Mouse (Mus musculus) hindbrain, embryonic 15.5 days (tissue): ENCODE data around the gene Sncg. TPM values are rescaled to one million over a fixed set of nuclear protein-coding genes. Genes with fewer than 3 reads are reported as not detected.
A peak's percentile ranks its signal among the peaks of the same experiment; 100 is the strongest.

Source experiments
- ATAC-seq: fragments of 200-750 bp; cut with Nextera tagmentation; 2 replicates; pipeline ENCODE4 v1.8.0; 2017; ENCODE audit warnings: low read depth, moderate number of reproducible peaks, moderate TSS enrichment; ENCODE audit not compliant: low FRiP score
- H3K27ac ChIP-seq: fragments of 300-500 bp; sonication (generic); replicated peaks from 2 replicates; pipeline ENCODE4 v1.5.1; 2015; ENCODE audit warnings: mild to moderate bottlenecking, inconsistent platforms
- H3K27me3 ChIP-seq: fragments of 300-500 bp; sonication (generic); 2 replicates; pipeline ENCODE4 v1.6.1; 2015; ENCODE audit warnings: control low read depth, inconsistent platforms
- H3K36me3 ChIP-seq: fragments of 300-500 bp; sonication (generic); 2 replicates; pipeline ENCODE4 v1.6.1; 2015; ENCODE audit warnings: control low read depth, inconsistent platforms
- H3K4me1 ChIP-seq: fragments of 300-500 bp; sonication (generic); replicated peaks from 2 replicates; pipeline ENCODE4 v1.6.1; 2015; ENCODE audit warnings: control low read depth, inconsistent platforms
- H3K4me2 ChIP-seq: fragments of 300-500 bp; sonication (generic); 2 replicates; pipeline ENCODE4 v1.6.1; 2015; ENCODE audit warnings: moderate library complexity, mild to moderate bottlenecking, inconsistent platforms
- H3K4me3 ChIP-seq: fragments of 300-500 bp; sonication (generic); 2 replicates; pipeline ENCODE4 v1.5.1; 2015; ENCODE audit warnings: mild to moderate bottlenecking, inconsistent platforms
- H3K9ac ChIP-seq: fragments of 300-500 bp; sonication (generic); 2 replicates; pipeline ENCODE4 v1.6.1; 2015; ENCODE audit warnings: inconsistent platforms
- H3K9me3 ChIP-seq: fragments of 300-500 bp; sonication (generic); 2 replicates; pipeline ENCODE4 v1.6.1; 2016; ENCODE audit warnings: control low read depth, inconsistent platforms
- WGBS: fragments of 180-500 bp; shearing (Covaris S2); methylation state at CpG from one replicate; pipeline ENCODE4 v1.1.7; 2015; 5-methylcytosine and 5-hydroxymethylcytosine counted together
- polyA plus RNA-seq: library from polyadenylated mRNA; unstranded; fragments of >200 nt; fragmentation: Nextera tagmentation; extraction: Ambion mirVana; gene quantifications from 2 replicates; pipeline ENCODE4 v1.2.1, GENCODE M21; 2015

Sncg gene
- polyA plus RNA-seq, 1 experiment from 2014 or later, result 170 TPM

DNA sequence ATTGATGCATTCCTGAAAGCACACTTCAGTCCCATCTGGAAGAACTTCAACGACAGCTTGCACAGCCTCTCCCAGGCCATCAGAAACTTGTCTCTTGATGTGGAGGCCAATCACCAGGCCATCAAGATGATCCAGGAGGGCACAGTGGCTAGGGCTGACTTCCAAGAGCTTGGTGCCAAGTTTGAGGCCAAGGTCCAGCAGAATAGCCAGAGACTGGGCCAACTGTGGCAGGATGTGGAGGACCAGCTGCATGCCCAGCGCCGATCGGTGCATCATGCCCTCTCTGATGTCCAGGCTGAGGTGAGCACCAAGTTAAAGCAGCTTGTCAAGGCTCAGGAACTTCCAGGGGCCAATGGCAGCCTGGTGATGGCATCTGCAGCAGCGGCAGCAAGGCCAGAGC lies 23.3 kb upstream of the Sncg start:
- H3K27me3 ChIP-seq, result no peaks in the 10 kb centered on the region
- H3K9me3 ChIP-seq, result no peaks in the 10 kb centered on the region
- 91% methylated on average over 5 of the region's 5 CpGs for WGBS
- no peak overlapping the region for H3K4me2 ChIP-seq
- no peak overlapping the region for H3K9ac ChIP-seq
- ATAC-seq, result no peak
- H3K27ac ChIP-seq, result no peak overlapping the region
- H3K36me3 ChIP-seq, result no peaks in the 10 kb centered on the region; the same call in 1 of the 2 replicates
- H3K4me3 ChIP-seq, result no peak overlapping the region
- no peaks in the 10 kb centered on the region for H3K4me1 ChIP-seq

DNA sequence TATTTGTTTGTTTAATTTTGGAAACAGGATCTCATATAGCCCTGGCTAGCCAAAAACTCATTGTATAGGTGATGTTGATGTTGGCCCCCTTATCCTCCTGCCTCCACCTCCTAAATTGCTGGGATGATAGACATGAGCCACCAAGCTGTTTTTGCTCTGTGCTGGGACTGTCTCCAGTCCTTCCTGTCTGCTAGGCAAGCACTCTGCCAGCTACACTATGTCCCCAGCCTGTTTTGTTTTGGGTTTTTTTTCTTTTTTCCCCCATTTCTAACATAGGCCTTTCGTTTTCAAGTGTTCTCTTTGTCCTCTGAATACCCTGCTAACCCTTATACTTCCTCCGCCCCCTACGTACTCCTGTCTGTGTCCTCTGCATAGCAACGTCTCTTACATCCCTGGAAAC lies 18.7 kb upstream of the Sncg start:
- Histone ChIP-seq H3K36me3 (no peaks in the 10 kb centered on the region), H3K4me3 (no peak overlapping the region), H3K9ac (no peak overlapping the region), H3K27me3 (no peaks in the 10 kb centered on the region), H3K4me2 (no peak overlapping the region), H3K9me3 (no peaks in the 10 kb centered on the region), H3K27ac (no peak overlapping the region), H3K4me1 (no peaks in the 10 kb centered on the region)
- ATAC-seq, result no peak
- 54% methylated on average over 4 of the region's 4 CpGs for WGBS

DNA sequence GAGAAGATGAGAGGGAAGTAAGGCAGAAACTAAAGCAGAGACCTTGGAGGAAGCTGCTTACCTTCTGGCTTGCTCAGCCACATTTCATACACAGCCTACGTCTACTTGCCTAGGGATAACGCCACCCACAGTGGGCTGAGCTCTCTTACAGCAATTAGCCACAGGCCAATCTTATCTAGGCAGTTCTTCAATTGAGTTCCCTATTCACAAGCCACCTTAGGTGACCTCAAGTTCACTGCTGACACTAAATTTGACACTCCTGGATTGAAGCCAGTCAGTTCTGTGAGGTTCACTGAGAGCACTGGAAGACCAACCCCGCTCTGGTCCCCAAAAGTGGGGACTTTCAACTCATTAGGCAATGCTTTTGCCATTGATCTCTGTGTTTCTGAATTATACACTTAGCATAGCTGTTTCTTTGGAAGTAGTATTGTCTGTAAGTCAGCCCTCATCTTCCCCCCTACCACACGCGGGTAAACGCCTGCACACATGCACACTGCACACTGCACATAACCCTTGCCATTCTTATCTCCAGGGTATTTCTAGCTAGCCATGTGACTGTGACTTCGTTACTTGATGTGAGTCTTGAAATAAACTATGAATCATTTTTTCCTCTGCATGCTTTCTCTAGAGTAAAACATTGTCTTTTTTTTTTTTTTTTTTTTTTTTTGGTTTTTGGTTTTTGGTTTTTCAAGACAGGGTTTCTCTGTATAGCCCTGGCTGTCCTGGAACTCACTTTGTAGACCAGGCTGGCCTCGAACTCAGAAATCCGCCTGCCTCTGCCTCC lies 8.5 kb upstream of the Sncg start:
- ATAC-seq, result no peak
- no peak overlapping the region for H3K9ac ChIP-seq
- H3K4me1 ChIP-seq, result peaks cover 7% of the 10 kb centered on the region; the same call in 1 of the 2 replicates
- 94% methylated on average over 9 of the region's 9 CpGs for WGBS
- H3K9me3 ChIP-seq, result no peaks in the 10 kb centered on the region
- no peaks in the 10 kb centered on the region for H3K36me3 ChIP-seq
- no peak overlapping the region for H3K27ac ChIP-seq
- H3K27me3 ChIP-seq, result no peaks in the 10 kb centered on the region
- H3K4me2 ChIP-seq, result no peak overlapping the region
- H3K4me3 ChIP-seq, result no peak overlapping the region

DNA sequence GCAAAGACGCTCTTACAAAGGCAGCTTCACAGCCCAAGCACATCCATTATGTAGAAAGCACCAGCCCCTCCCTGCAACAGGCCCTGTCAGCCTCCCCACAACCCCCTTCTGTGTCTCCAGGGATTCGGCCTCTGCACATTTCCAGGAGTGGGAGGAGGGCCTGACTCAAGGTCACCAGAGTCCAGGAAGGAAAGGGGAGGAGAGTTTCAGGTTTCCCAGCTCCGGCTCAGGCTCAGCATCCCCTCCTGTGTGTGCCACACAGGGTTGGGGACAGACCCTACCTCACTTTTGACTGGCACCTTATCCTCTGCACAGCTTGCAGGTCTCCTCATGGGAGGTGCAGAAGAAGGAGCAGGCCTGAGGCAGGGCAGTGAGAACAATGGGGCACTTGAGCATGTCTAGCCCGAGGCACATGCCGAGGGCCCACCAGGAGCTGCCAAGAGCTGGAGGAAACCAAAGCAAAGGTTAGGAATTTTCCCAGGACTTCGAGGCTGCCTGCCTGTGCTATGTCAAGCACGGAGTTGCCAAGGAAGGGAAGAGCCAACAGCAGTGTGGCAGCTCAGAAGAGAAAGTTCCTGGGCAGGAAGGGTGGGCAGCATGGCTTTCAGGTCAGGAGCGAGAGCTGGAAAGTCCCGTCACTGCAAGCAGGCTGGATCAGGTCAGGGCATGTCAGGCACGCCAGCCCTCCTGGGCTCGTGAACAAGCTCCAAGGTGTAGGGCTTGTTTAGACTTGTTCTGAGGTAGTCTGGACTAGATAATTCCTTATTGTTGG lies 4.2 kb upstream of the Sncg start:
- Histone ChIP-seq H3K4me3 (no peak overlapping the region), H3K9ac (no peak overlapping the region), H3K27ac (peak overlapping the region; percentile 70), H3K27me3 (no peaks in the 10 kb centered on the region), H3K9me3 (no peaks in the 10 kb centered on the region), H3K36me3 (no peaks in the 10 kb centered on the region), H3K4me2 (no peak overlapping the region), H3K4me1 (peaks cover 17% of the 10 kb centered on the region)
- 35% methylated on average over 11 of the region's 11 CpGs for WGBS
- ATAC-seq, result peak; percentile 77

DNA sequence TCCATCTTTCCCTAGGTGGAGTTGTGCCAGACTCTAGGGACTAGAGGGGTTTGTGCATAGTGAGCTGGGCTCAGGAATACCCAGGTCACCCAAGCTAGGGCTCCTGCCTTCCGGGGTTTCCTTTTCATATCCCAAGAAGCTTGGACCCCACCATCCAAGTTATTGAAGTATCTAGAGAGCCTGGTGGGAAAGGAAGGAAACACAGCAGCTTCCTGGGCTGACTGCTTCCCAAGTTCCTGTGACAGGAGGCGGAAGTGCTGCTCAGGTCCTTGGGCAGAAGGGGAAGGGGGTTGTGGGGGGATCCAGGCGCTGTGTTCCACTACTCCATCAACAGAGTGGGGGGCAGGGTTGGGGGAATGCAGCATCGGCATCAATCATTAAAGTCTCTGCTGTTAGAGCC lies 2.5 kb upstream of the Sncg start:
- H3K4me1 ChIP-seq, result peaks cover 17% of the 10 kb centered on the region
- no peak overlapping the region for H3K4me3 ChIP-seq
- H3K36me3 ChIP-seq, result no peaks in the 10 kb centered on the region
- 93% methylated on average over 4 of the region's 4 CpGs for WGBS
- H3K9me3 ChIP-seq, result no peaks in the 10 kb centered on the region
- no peak for ATAC-seq
- peak overlapping the region; percentile 0; the same call in 1 of the 2 replicates for H3K4me2 ChIP-seq
- H3K27me3 ChIP-seq, result no peaks in the 10 kb centered on the region
- no peak overlapping the region for H3K27ac ChIP-seq
- no peak overlapping the region for H3K9ac ChIP-seq

DNA sequence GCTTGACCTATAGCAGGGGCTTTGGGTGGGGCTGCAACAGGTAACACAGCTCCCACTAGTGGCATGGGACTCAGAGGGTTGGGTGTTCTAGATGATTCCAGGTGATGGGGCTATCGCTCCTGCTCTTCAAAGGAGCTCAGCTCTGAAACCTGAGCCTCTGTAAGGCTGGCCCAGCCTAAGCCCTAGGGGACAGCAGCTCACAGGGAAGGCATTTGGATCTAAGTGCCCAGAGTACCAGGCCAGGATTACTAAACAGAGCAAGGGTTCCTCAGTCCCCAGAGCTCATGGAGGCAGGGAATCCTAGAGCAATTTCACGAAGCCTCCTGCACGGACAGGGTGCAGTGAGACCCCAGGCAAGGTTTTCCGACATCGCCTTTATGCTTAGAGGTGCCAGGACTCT lies 1.4 kb upstream of the Sncg start:
- Histone ChIP-seq H3K4me2 (no peak overlapping the region), H3K27me3 (no peaks in the 10 kb centered on the region), H3K9me3 (no peaks in the 10 kb centered on the region), H3K4me3 (no peak overlapping the region), H3K27ac (no peak overlapping the region), H3K36me3 (no peaks in the 10 kb centered on the region), H3K9ac (no peak overlapping the region), H3K4me1 (peaks cover 17% of the 10 kb centered on the region)
- 86% methylated on average over 5 of the region's 5 CpGs for WGBS
- no peak for ATAC-seq

DNA sequence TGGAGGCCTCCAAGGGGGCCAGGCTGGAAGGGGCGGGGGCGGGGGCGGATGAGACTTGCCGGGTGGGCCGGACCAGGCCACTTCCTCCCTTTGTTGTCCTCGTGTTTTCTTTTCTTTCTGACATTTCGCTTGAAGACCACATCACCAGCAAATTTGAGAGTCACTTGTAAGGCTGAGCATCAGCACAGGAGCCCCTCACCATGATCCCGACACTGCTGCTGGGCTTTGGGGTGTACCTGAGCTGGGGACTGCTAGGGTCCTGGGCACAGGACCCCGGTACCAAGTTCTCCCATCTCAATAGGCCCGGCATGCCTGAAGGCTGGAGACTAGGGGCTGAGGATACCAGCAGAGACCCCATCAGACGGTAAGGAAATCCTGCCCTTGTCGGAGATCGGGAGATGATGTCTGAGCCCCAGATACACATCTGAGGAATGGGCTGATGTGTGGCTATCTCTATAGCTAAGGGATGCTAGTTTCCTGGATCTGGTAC lies 871 bp upstream of the Sncg start, which contains the start of gene Mmrn2:
Mmrn2 (plus strand) TSS at position 51 of the 490 bp plus-strand sequence.
- no peaks in the 10 kb centered on the region for H3K36me3 ChIP-seq
- peak within 1 kb of the TSS; percentile 33 for H3K4me2 ChIP-seq
- no peaks in the 10 kb centered on the region for H3K9me3 ChIP-seq
- 76% methylated on average over 13 of the region's 13 CpGs for WGBS
- no peaks in the 10 kb centered on the region for H3K27me3 ChIP-seq
- H3K4me3 ChIP-seq, result 0 out of 2 replicates have a peak within 1 kb of the TSS, but pooled peaks have one; percentile 1
- no peak within 1 kb of the TSS; the same call in 1 of the 2 replicates for H3K27ac ChIP-seq
- no peak for ATAC-seq
- H3K4me1 ChIP-seq, result peaks cover 17% of the 10 kb centered on the region
- H3K9ac ChIP-seq, result no peak within 1 kb of the TSS

DNA sequence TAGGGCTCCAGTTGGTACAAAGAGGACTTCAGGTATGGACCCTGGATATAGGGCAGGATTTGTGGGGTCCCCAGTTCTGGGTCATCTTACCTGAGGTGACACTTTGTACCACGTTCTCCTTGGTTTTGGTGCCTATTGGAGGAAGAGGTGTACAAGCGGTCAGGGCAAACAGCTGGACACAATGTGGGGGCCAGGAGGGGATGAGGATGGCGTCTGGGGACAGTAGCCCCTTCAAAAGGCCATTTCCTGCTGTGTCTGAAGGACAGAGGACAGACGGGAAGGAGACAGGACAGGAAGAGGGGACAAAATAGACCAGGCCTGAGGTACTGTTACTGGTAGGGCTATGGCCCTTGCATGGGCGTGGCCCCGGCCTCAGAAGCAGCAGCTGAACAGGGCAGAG lies 1.0 kb downstream of the Sncg start:
- Histone ChIP-seq H3K4me2 (peak overlapping the region; percentile 33), H3K27me3 (no peaks in the 10 kb centered on the region), H3K27ac (no peak overlapping the region), H3K4me3 (peak overlapping the region; percentile 1; the same call in 1 of the 2 replicates), H3K4me1 (peaks cover 15% of the 10 kb centered on the region), H3K9me3 (no peaks in the 10 kb centered on the region), H3K9ac (no peak overlapping the region), H3K36me3 (no peaks in the 10 kb centered on the region)
- no peak for ATAC-seq
- 86% methylated on average over 6 of the region's 6 CpGs for WGBS

DNA sequence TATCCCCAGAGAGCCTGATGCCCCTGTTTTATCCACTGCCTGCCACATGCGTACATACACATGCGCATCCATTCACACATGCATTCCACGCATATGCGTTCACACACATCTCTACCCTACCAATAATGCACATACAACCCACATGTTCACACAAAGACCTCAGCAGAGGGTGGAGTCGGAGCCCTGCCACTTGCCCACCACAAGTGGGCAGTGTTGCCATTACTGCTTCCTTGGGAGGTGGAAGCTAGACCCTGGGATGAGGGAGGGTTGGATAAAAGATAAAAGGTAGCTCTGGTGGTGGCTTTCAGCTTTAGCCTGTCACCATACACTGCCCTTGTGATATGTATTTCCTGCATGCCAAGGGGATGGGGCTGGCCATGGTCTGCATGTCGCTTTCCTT lies 1.9 kb downstream of the Sncg start:
- Histone ChIP-seq H3K4me1 (peaks cover 9% of the 10 kb centered on the region), H3K4me3 (no peak overlapping the region), H3K9ac (no peak overlapping the region), H3K9me3 (no peaks in the 10 kb centered on the region), H3K4me2 (no peak overlapping the region), H3K36me3 (no peaks in the 10 kb centered on the region), H3K27me3 (no peaks in the 10 kb centered on the region), H3K27ac (no peak overlapping the region)
- WGBS, result 93% methylated on average over 6 of the region's 6 CpGs
- no peak for ATAC-seq

DNA sequence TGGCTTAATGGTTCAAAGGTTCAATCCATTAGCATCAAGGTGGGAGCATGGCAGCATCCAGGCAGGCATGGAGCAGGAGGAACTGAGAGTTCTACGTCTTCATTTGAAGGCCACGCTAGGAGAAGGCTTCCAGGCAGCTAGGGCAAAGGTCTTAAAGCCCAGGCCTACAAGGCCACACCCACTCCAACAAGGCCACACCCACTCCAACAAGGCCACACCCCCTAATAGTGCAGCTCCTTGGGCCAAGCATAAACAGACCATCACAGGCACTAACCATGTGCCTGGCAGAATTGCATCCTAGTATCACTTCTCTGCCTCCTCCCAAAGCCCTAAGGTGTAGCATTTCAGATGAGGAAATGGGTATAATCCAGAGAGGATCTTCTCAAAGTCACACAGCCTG lies 2.8 kb downstream of the Sncg start:
- Histone ChIP-seq H3K4me2 (no peak overlapping the region), H3K27ac (no peak overlapping the region), H3K9me3 (no peaks in the 10 kb centered on the region), H3K9ac (no peak overlapping the region), H3K36me3 (no peaks in the 10 kb centered on the region), H3K27me3 (no peaks in the 10 kb centered on the region), H3K4me3 (no peak overlapping the region), H3K4me1 (peaks cover 9% of the 10 kb centered on the region)
- WGBS, result 83% methylated on average over 2 of the region's 2 CpGs
- no peak for ATAC-seq

DNA sequence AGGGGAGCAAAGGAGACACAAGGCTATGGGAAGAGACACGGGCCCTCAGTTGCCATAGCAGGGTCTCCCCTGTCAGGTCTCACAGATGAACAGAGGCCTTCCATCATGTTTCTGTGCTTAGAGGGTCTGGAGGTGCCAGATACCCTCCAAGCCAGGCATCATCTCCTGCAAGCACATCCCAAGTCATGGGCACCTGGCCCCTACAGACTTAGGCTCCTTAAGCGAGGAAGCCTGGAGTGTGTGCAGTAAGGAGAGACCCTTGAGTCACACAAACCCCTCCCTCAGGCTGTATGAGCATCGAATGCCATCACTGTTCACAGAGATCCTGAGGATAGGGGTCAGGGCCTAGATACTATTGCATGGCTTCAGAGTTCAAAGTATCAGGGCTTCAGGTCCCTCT lies 3.7 kb downstream of the Sncg start:
- Histone ChIP-seq H3K27me3 (no peaks in the 10 kb centered on the region), H3K9me3 (no peaks in the 10 kb centered on the region), H3K4me3 (no peak overlapping the region), H3K4me2 (no peak overlapping the region), H3K27ac (no peak overlapping the region), H3K4me1 (peaks cover 9% of the 10 kb centered on the region), H3K9ac (no peak overlapping the region), H3K36me3 (no peaks in the 10 kb centered on the region)
- no peak for ATAC-seq
- 93% methylated on average over 3 of the region's 3 CpGs for WGBS

DNA sequence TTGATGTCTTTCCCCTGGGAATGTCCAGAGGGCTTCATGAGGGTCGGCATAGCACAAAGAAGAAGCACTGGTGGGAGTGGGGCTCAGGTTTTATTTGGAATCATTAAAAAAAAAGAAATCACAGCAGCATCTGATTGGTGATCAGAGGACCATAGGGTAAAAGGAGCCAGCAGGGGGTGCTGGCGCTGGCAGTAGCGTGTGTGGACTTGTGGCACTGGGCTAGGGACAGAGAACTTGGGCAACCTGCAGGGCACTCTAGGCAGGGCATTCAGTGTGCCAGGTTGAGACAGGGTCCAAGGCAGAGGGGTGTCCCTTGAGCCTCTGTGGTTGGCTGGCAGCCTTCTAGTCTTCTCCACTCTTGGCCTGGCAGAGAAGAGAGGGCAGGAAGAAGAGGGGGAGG lies 4.4 kb downstream of the Sncg start:
- Histone ChIP-seq H3K27ac (no peak overlapping the region), H3K4me3 (no peak overlapping the region), H3K4me2 (no peak overlapping the region), H3K4me1 (peaks cover 9% of the 10 kb centered on the region), H3K27me3 (no peaks in the 10 kb centered on the region), H3K9ac (no peak overlapping the region), H3K36me3 (no peaks in the 10 kb centered on the region), H3K9me3 (no peaks in the 10 kb centered on the region)
- 63% methylated on average over 3 of the region's 3 CpGs for WGBS
- no peak for ATAC-seq
